Mouse (Mus musculus) limb, embryonic 14.5 days (tissue): ENCODE measurements around the gene Slc24a4. TPM values are rescaled to one million over a fixed set of nuclear protein-coding genes. Genes with fewer than 3 reads are reported as not detected.

ENCODE experiments used
- ATAC-seq: fragments of 200-750 bp; cut with Nextera tagmentation; 2 replicates; pipeline ENCODE4 v1.8.0; 2017; ENCODE audit warnings: low read depth, moderate number of reproducible peaks, moderate TSS enrichment; ENCODE audit not compliant: low FRiP score
- DNase-seq: peaks from one replicate; pipeline ENCODE4 v3.0.0-alpha.2; 2015; ENCODE audit warnings: low spot score
- H3K27ac ChIP-seq: fragments of 300-500 bp; sonication (generic); replicated peaks from 2 replicates; pipeline ENCODE4 v1.5.1; 2014; ENCODE audit warnings: low read depth, mild to moderate bottlenecking, low read length, moderate library complexity, mixed read lengths
- H3K27me3 ChIP-seq: fragments of 300-500 bp; sonication (generic); 2 replicates; pipeline ENCODE4 v1.6.1; 2014; ENCODE audit warnings: low read length, mixed read lengths; ENCODE audit not compliant: control insufficient read depth, insufficient read depth
- H3K36me3 ChIP-seq: fragments of 300-500 bp; sonication (generic); 2 replicates; pipeline ENCODE4 v1.6.1; 2014; ENCODE audit warnings: mild to moderate bottlenecking, low read length, moderate library complexity, mixed read lengths; ENCODE audit not compliant: control insufficient read depth, insufficient read depth
- H3K4me1 ChIP-seq: fragments of 300-500 bp; sonication (generic); 2 replicates; pipeline ENCODE4 v1.6.1; 2014; ENCODE audit warnings: antibody characterized with exemption, low read length, mixed read lengths; ENCODE audit not compliant: control insufficient read depth, insufficient read depth
- H3K4me2 ChIP-seq: fragments of 300-500 bp; sonication (generic); replicated peaks from 2 replicates; pipeline ENCODE4 v1.6.1; 2014; ENCODE audit warnings: low read depth, mild to moderate bottlenecking, low read length, moderate library complexity; ENCODE audit not compliant: severe bottlenecking
- H3K4me3 ChIP-seq: fragments of 300-500 bp; sonication (generic); replicated peaks from 2 replicates; pipeline ENCODE4 v1.5.1; 2014; ENCODE audit warnings: low read length
- H3K9ac ChIP-seq: fragments of 300-500 bp; sonication (generic); 2 replicates; pipeline ENCODE4 v1.6.1; 2014; ENCODE audit warnings: mild to moderate bottlenecking, low read depth, low read length, moderate library complexity; ENCODE audit not compliant: severe bottlenecking
- H3K9me3 ChIP-seq: fragments of 300-500 bp; sonication (generic); 2 replicates; pipeline ENCODE4 v1.6.1; 2016; ENCODE audit warnings: low read length; ENCODE audit not compliant: control insufficient read depth
- POLR2A ChIP-seq: fragments of 200-500 bp; IDR thresholded peaks from 2 replicates; pipeline ENCODE4 v1.8.0; 2012; ENCODE audit warnings: inconsistent platforms, mild to moderate bottlenecking, moderate library complexity, borderline replicate concordance; ENCODE audit not compliant: insufficient read depth, insufficient read length; ENCODE audit errors: extremely low read depth
- whole genome bisulfite sequencing: fragments of 180-500 bp; shearing (Covaris S2); extraction: QIAGEN DNeasy Blood & Tissue Kit; methylation state at CpG from one replicate; pipeline ENCODE4 v1.1.7; 2014; 5-methylcytosine and 5-hydroxymethylcytosine counted together
- polyA plus RNA-seq, 2 experiments: library from polyadenylated mRNA; depleted of rRNA in 1 of 2; stranded (reverse) in 1 of 2; unstranded in 1 of 2; fragments of >200 nt; fragmentation: Nextera tagmentation in 1 of 2; extraction: Ambion mirVana in 1 of 2; gene quantifications; 2 replicates each; pipeline versions ENCODE4 v1.2.1 to v1.2.3; 2012 to 2014

Slc24a4 gene
- polyA plus RNA-seq, 2 experiments: 0.77 to 1.7 TPM

DNA sequence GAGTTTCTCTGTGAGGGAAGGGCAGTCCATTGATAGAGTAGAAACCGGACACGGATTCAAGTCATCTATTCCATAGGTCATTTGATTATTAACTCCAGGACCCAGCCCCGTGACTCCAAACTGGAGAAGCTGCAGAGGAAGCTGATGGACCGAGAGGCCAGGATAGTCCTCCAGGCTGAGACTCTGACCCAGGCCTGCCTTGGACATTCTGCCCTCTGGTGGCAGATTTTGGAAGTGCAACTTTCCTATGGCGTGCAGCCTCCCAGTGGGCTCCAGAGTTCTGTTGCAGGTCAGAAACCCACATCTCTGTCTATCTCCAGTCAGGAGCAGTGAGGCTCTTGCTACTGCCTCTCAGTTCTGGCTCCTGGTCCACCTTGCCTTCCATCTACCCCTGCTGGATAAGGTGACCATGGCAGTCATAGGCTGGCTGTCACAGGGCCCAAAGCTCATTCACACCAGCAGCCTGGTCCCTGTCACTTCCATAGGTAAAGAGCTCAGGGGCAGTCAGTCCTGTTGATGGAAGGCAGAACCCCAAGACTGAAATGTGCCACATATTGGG lies 53.3 kb downstream of the Slc24a4 start:
- no peak overlapping the region for H3K4me3 ChIP-seq
- no peak for TF ChIP-seq POLR2A
- H3K4me1 ChIP-seq: no peaks in the 10 kb centered on the region
- no peak overlapping the region for H3K9ac ChIP-seq
- no peak for ATAC-seq
- H3K4me2 ChIP-seq: no peak overlapping the region
- H3K36me3 ChIP-seq: no peaks in the 10 kb centered on the region
- 47% methylated on average over 5 of the region's 5 CpGs for WGBS
- H3K9me3 ChIP-seq: no peaks in the 10 kb centered on the region
- H3K27ac ChIP-seq: no peak overlapping the region
- peak; percentile 11 for DNase-seq
- no peaks in the 10 kb centered on the region for H3K27me3 ChIP-seq

DNA sequence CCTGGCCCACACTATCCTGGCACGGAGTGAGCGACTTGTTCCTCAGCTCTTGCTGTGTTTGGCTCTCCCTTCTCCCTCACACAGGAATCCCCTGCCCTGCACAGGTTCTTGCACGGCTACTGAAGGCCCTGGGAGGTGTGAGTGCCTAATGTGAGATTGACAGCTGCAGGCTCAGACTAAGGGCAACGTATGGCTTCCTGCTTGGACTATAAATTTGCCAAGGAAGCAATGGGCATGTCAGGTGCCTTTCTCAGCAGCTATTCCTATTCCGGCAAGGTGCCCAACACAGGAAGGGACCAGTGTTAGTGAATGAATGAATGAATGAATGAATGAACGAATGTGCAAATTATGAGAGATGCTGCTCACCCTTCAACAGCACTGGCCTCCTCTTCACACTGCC lies 54.1 kb downstream of the Slc24a4 start:
- H3K9ac ChIP-seq: no peak overlapping the region
- H3K9me3 ChIP-seq: no peaks in the 10 kb centered on the region
- 66% methylated on average over 6 of the region's 6 CpGs for WGBS
- DNase-seq (no peak), ATAC-seq (no peak)
- H3K4me3 ChIP-seq: no peak overlapping the region
- no peaks in the 10 kb centered on the region for H3K36me3 ChIP-seq
- TF ChIP-seq POLR2A: no peak
- H3K4me1 ChIP-seq: no peaks in the 10 kb centered on the region
- no peak overlapping the region for H3K4me2 ChIP-seq
- no peak overlapping the region for H3K27ac ChIP-seq
- no peaks in the 10 kb centered on the region for H3K27me3 ChIP-seq

DNA sequence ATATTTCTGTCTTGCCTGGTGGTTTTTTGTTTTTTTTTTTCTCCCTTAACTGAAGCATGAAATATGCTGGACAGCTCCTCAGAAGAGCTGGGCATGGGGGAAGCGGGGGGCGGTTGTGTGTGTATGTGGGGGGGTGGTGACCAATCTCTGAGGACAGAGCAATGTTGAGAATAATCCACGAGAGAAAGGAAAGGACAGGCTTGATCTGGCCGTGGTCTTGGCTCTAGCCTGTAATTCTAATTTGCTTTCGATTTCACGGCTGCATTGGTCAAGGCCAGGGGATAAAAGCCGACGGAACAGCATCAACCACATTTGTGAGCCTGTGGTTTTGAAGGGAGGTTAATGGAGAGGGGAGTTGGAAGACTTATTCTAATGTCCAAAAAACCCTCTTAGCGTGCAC lies 54.7 kb downstream of the Slc24a4 start:
- no peak overlapping the region for H3K4me2 ChIP-seq
- H3K9ac ChIP-seq: no peak overlapping the region
- no peak for DNase-seq
- H3K4me1 ChIP-seq: no peaks in the 10 kb centered on the region
- H3K36me3 ChIP-seq: no peaks in the 10 kb centered on the region
- H3K27ac ChIP-seq: no peak overlapping the region
- peaks cover 4% of the 10 kb centered on the region for H3K9me3 ChIP-seq
- no peak overlapping the region for H3K4me3 ChIP-seq
- H3K27me3 ChIP-seq: no peaks in the 10 kb centered on the region
- no peak for ATAC-seq
- 68% methylated on average over 9 of the region's 9 CpGs for WGBS
- no peak for TF ChIP-seq POLR2A

DNA sequence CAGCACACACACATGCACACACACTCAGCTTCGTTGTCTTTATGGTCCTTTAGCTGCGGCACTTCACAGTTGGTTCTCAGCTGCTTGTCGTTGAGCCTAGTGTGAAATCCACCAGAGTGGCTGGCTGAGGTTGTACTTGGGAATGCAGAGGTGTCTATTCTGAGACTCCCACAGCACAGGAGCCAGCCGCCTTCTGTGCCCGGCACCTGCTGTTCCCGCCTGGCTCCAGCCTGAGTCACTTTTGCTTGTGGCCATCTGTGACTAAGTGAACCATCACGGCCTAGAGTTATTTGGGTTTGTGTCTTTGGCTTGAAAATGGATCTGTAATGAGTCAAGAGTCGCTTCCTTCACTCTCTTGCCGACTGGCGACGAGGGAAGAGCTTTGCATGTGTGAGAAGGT lies 62.3 kb downstream of the Slc24a4 start:
- Histone ChIP-seq H3K4me3 (no peak overlapping the region), H3K27me3 (no peaks in the 10 kb centered on the region), H3K9ac (no peak overlapping the region), H3K36me3 (no peaks in the 10 kb centered on the region), H3K4me1 (no peaks in the 10 kb centered on the region), H3K4me2 (no peak overlapping the region), H3K9me3 (peaks cover 11% of the 10 kb centered on the region), H3K27ac (no peak overlapping the region)
- ATAC-seq (no peak), DNase-seq (no peak)
- WGBS: 80% methylated on average over 11 of the region's 11 CpGs
- no peak for TF ChIP-seq POLR2A

DNA sequence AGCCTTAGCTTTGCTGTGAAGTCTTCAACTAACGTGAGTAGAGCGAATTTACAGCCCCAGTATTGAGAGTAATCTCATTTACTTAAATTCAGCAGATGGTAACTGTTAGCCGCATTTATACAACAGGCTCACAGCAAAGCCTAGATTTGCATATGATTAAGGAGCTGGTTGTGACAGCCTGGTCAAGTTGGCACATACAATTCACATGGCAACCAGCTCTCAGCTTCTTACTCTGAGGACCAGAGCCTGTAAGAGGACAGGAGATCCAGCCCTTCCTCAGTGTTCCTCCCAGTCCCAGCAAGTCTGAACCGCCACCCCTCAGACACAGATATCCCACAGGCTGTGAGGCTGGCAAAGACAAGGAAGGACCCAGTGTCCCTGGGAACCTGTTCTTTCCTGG lies 73.0 kb downstream of the Slc24a4 start:
- no peak overlapping the region for H3K27ac ChIP-seq
- TF ChIP-seq POLR2A: no peak
- H3K4me1 ChIP-seq: no peaks in the 10 kb centered on the region
- DNase-seq: no peak
- H3K4me2 ChIP-seq: no peak overlapping the region
- H3K9ac ChIP-seq: no peak overlapping the region
- H3K36me3 ChIP-seq: no peaks in the 10 kb centered on the region
- H3K4me3 ChIP-seq: no peak overlapping the region
- no peak for ATAC-seq
- WGBS: 71% methylated on average over 4 of the region's 4 CpGs
- H3K27me3 ChIP-seq: no peaks in the 10 kb centered on the region
- H3K9me3 ChIP-seq: no peaks in the 10 kb centered on the region

DNA sequence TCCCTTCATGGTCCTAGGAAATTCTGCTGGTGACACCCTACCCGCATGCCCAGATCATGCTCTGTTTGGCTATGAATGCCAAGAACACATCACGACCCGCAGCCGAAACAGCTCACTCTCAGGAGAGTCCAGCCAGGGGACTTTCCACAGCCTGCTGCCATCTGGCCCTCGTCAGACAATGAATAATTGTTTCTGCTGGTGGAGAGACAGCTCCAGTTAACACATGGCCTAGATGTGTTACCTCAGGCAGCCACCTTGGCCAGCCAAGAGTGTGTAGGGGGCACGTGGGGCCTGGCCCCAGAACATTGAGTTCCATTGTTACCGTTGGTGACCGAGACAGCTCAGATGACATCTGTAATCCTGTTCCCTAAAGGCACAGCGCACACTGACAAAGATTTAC lies 74.4 kb downstream of the Slc24a4 start:
- DNase-seq: no peak
- 48% methylated on average over 9 of the region's 9 CpGs for WGBS
- Histone ChIP-seq H3K27me3 (no peaks in the 10 kb centered on the region), H3K4me1 (no peaks in the 10 kb centered on the region), H3K9me3 (no peaks in the 10 kb centered on the region), H3K4me2 (no peak overlapping the region), H3K36me3 (no peaks in the 10 kb centered on the region), H3K27ac (no peak overlapping the region; the same call in 1 of the 2 replicates), H3K4me3 (no peak overlapping the region), H3K9ac (no peak overlapping the region)
- ATAC-seq: peak; percentile 23; the same call in 1 of the 2 replicates
- TF ChIP-seq POLR2A: no peak
